Comparison of ENCODE assay signal across 14 mouse cellular contexts in the genomic region with DNA sequence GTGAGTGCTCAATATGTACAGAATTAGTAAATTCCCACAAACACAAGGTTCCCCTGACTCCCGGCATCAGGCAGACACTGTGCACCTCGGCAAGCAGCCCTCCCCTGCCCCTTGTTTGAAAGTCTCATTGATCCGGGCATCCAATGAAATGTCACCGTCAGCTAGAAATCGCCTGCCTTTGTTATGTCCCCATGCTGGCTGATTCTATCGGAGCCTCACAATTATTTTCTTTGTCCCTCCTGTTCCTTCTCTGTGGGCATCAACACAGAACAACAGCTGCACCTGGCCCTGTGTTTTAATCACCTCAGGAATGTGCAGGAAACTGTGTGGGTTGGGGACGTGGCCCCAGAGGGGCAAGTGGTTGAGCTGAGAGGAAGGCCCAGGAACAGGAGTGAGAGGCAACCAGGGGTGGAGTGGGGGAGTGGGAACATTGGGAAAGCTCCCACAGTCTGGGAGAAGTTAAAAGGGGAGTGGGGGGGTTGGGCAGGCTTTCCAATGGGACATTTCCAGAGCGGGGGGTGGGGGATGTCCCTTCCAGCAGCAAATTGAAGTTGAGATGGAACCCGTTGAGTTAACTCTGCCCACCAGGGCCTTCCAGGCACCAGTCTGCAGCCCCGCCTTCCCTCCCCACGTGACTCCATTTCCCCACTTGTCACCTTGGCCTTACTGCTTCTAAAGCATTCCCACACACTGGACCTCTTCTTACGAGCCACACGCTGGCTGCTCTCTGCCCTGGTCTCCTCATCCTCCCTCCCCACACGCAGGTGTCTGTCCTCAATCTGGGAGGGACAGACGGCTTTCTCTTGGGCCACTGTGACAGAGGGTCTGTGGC.
DNase-seq lines count a peak whose midpoint lies in the region; ATAC-seq and TF ChIP-seq lines count a peak whose summit lies in the region.
"Had no signal": no experiment of that assay in that cellular context is flagged by ENCODE, and none has a peak within 500 bp of the region (broad histone marks: within the 10 kb centered on the region; RNA-seq: fewer than 3 reads in every experiment).

No protein-coding gene starts in this region.

- no peak overlapping the region for H3K4me3 ChIP-seq in hindbrain, embryonic 10.5 days
- H3K4me3 ChIP-seq in hindbrain, postnatal 0 days (ENCODE audit: low read length): no peak overlapping the region
- no peak overlapping the region for H3K4me3 ChIP-seq in hindbrain, embryonic 13.5 days
- H3K4me3 ChIP-seq in midbrain, embryonic 16.5 days (ENCODE audit: low read depth, low read length): no peak overlapping the region
- H3K4me3 ChIP-seq: liver, embryonic 13.5 days had no signal

- 25% methylated on average over 15 of the region's 15 CpGs for WGBS in hindbrain, embryonic 10.5 days
- 39% methylated on average over 15 of the region's 15 CpGs for WGBS in hindbrain, postnatal 0 days
- WGBS in hindbrain, embryonic 13.5 days: 27% methylated on average over 15 of the region's 15 CpGs
- WGBS in midbrain, embryonic 16.5 days: 17% methylated on average over 15 of the region's 15 CpGs

- H3K27me3 ChIP-seq in hindbrain, embryonic 10.5 days (ENCODE audit: insufficient read depth, poor library complexity, severe bottlenecking): no peaks in the 10 kb centered on the region
- no peaks in the 10 kb centered on the region for H3K27me3 ChIP-seq in hindbrain, postnatal 0 days (ENCODE audit: insufficient read depth, low read length)
- H3K27me3 ChIP-seq in hindbrain, embryonic 13.5 days: 0 out of 2 replicates have a peak, but pooled peaks cover 13% of the 10 kb centered on the region
- no peaks in the 10 kb centered on the region for H3K27me3 ChIP-seq in midbrain, embryonic 16.5 days (ENCODE audit: control insufficient read depth, insufficient read depth, low read depth, low read length)
- H3K27me3 ChIP-seq: liver, embryonic 13.5 days; Patski had no signal

- H3K4me1 ChIP-seq in hindbrain, embryonic 10.5 days (replicated peaks): peaks cover 90% of the 10 kb centered on the region
- H3K4me1 ChIP-seq in hindbrain, postnatal 0 days (ENCODE audit: insufficient read depth, low read length): no peaks in the 10 kb centered on the region
- H3K4me1 ChIP-seq in hindbrain, embryonic 13.5 days (replicated peaks): peaks cover 56% of the 10 kb centered on the region
- peaks cover 22% of the 10 kb centered on the region for H3K4me1 ChIP-seq in midbrain, embryonic 16.5 days (ENCODE audit: control insufficient read depth, insufficient read depth, low read length)
- H3K4me1 ChIP-seq: liver, embryonic 13.5 days had no signal

- no peak overlapping the region for H3K9ac ChIP-seq in hindbrain, postnatal 0 days (replicated peaks; ENCODE audit: low read length)
- H3K9ac ChIP-seq in hindbrain, embryonic 13.5 days: peak overlapping the region; percentile 20; the same call in 1 of the 2 replicates
- peak overlapping the region; percentile 11 for H3K9ac ChIP-seq in midbrain, embryonic 16.5 days (ENCODE audit: low read depth, low read length)
- H3K9ac ChIP-seq: liver, embryonic 13.5 days had no signal

- H3K27ac ChIP-seq in hindbrain, embryonic 10.5 days: peak overlapping the region; percentile 91
- no peak overlapping the region for H3K27ac ChIP-seq in hindbrain, postnatal 0 days
- peak overlapping the region; percentile 53 for H3K27ac ChIP-seq in hindbrain, embryonic 13.5 days
- no peak overlapping the region for H3K27ac ChIP-seq in midbrain, embryonic 16.5 days (ENCODE audit: low read length)
- H3K27ac ChIP-seq: liver, embryonic 13.5 days had no signal

- H3K9me3 ChIP-seq in hindbrain, embryonic 10.5 days: no peaks in the 10 kb centered on the region
- no peaks in the 10 kb centered on the region for H3K9me3 ChIP-seq in hindbrain, postnatal 0 days (ENCODE audit: low read length)
- no peaks in the 10 kb centered on the region for H3K9me3 ChIP-seq in hindbrain, embryonic 13.5 days
- no peaks in the 10 kb centered on the region for H3K9me3 ChIP-seq in midbrain, embryonic 16.5 days (replicated peaks; ENCODE audit: control insufficient read depth, low read length, poor library complexity, severe bottlenecking)
- H3K9me3 ChIP-seq: liver, embryonic 13.5 days had no signal

- no peak for TF ChIP-seq CTCF in hindbrain, postnatal 0 days (IDR thresholded peaks at IDR 0.05; ENCODE audit: low read depth)

- peak; percentile 59 for DNase-seq in hindbrain, embryonic 10.5 days (ENCODE audit: low spot score)
- DNase-seq in hindbrain, postnatal 0 days (ENCODE audit: low spot score): no peak
- DNase-seq in embryo, embryonic 11 days: peak; percentile 59
- DNase-seq in adrenal gland, postnatal 4 days (ENCODE audit: low spot score in 2 of 2): no peak
- DNase-seq in testis, postnatal 10 days (ENCODE audit: low spot score): no peak
- DNase-seq in kidney, postnatal 25 days: no peak
- DNase-seq: B cell, adult 2 months; cerebellum, postnatal 10 days; liver, embryonic 13.5 days; thymus, postnatal 25 days had no signal

- H3K4me2 ChIP-seq in hindbrain, postnatal 0 days (ENCODE audit: low read depth, low read length): no peak overlapping the region
- H3K4me2 ChIP-seq in hindbrain, embryonic 13.5 days: no peak overlapping the region
- H3K4me2 ChIP-seq in midbrain, embryonic 16.5 days (ENCODE audit: low read length): no peak overlapping the region
- H3K4me2 ChIP-seq: liver, embryonic 13.5 days had no signal

- no peaks in the 10 kb centered on the region for H3K36me3 ChIP-seq in hindbrain, embryonic 10.5 days
- no peaks in the 10 kb centered on the region for H3K36me3 ChIP-seq in hindbrain, postnatal 0 days (ENCODE audit: insufficient read depth, low read length)
- no peaks in the 10 kb centered on the region for H3K36me3 ChIP-seq in hindbrain, embryonic 13.5 days
- H3K36me3 ChIP-seq in midbrain, embryonic 16.5 days (ENCODE audit: control insufficient read depth, insufficient read depth, low read length): no peaks in the 10 kb centered on the region
- H3K36me3 ChIP-seq: liver, embryonic 13.5 days had no signal

- ATAC-seq in hindbrain, postnatal 0 days: no peak
- ATAC-seq in hindbrain, embryonic 13.5 days (ENCODE audit: low FRiP score): peak; percentile 11; the same call in 1 of the 2 replicates
- no peak; the same call in 1 of the 2 replicates for ATAC-seq in midbrain, embryonic 16.5 days
- ATAC-seq: intestine, embryonic 16.5 days; Patski had no signal

Comparison
In these comparisons a context has a peak if more than half of its experiments do, and no peak if none do; other contexts are left out.
1. DNase-seq: peak in hindbrain, embryonic 10.5 days (single experiment) and embryo, embryonic 11 days (single experiment); none in hindbrain, postnatal 0 days (single experiment), adrenal gland, postnatal 4 days (0 of 2), testis, postnatal 10 days (single experiment) and kidney, postnatal 25 days (0 of 2).
2. H3K27ac ChIP-seq: peak in hindbrain, embryonic 10.5 days (single experiment) and hindbrain, embryonic 13.5 days (single experiment); none in hindbrain, postnatal 0 days (single experiment) and midbrain, embryonic 16.5 days (single experiment).